Mouse (Mus musculus) mouse trophoblast stem cell (cell line): ENCODE results near the gene Gmppb.
"Not testable (repeated sequence)": the region's sequence is repeated elsewhere in the genome, so short reads cannot be mapped to it uniquely, and the experiment has no call there.

Experiments used
- in situ Hi-C, 2 experiments: fragments of 300-500 bp; cut with MseI, MboI; formaldehyde crosslinking; loops; 2 replicates in 1 of 2; 3 replicates in 1 of 2; pipeline ENCODE4 v1.15.1; 2025

Gene Gmppb

GRCm38 (mm10) chr9:108049016-108049455, at the start of gene Gmppb:
Gmppb (plus strand) TSS chr9:108049242.
- in situ Hi-C loops = no loop called here

GRCm38 (mm10) chr9:108001922-108002770, 46.9 kb upstream of the Gmppb start, which contains the start of gene Ip6k1:
Ip6k1 (plus strand) TSS chr9:108002501.
- in situ Hi-C loops = no loop called here

- in situ Hi-C loops = no loop called here
Observed at GRCm38 (mm10) chr9:108002778-108003530, 46.1 kb upstream of the Gmppb start.

GRCm38 (mm10) chr9:108003531-108003890, 45.5 kb upstream of the Gmppb start:
- in situ Hi-C loops = no loop called here

GRCm38 (mm10) chr9:108008041-108008440, 41.0 kb upstream of the Gmppb start:
- in situ Hi-C loops = no loop called here

GRCm38 (mm10) chr9:108010385-108010784, 38.7 kb upstream of the Gmppb start:
- in situ Hi-C loops = no loop called here

GRCm38 (mm10) chr9:108013577-108013976, 35.5 kb upstream of the Gmppb start:
- in situ Hi-C loops = not testable (repeated sequence)

GRCm38 (mm10) chr9:108017127-108017526, 31.9 kb upstream of the Gmppb start:
- in situ Hi-C loops = no loop called here

- in situ Hi-C loops = no loop called here
Observed at GRCm38 (mm10) chr9:108020741-108021140, 28.3 kb upstream of the Gmppb start.

- in situ Hi-C loops = no loop called here
Observed at GRCm38 (mm10) chr9:108023216-108023615, 25.8 kb upstream of the Gmppb start.

- in situ Hi-C loops = no loop called here
Observed at GRCm38 (mm10) chr9:108026584-108026983, 22.5 kb upstream of the Gmppb start.

GRCm38 (mm10) chr9:108027867-108028266, 21.2 kb upstream of the Gmppb start:
- in situ Hi-C loops = no loop called here

GRCm38 (mm10) chr9:108032126-108032525, 16.9 kb upstream of the Gmppb start:
- in situ Hi-C loops = no loop called here

- in situ Hi-C loops = no loop called here
Observed at GRCm38 (mm10) chr9:108035331-108036156, 13.5 kb upstream of the Gmppb start.

- in situ Hi-C loops = no loop called here
Observed at GRCm38 (mm10) chr9:108044751-108045492, 4.1 kb upstream of the Gmppb start.

GRCm38 (mm10) chr9:108046582-108046981, 2.5 kb upstream of the Gmppb start:
- in situ Hi-C loops = no loop called here

- in situ Hi-C loops = no loop called here
Observed at GRCm38 (mm10) chr9:108047601-108048565, 1.2 kb upstream of the Gmppb start.

- in situ Hi-C loops = no loop called here
Observed at GRCm38 (mm10) chr9:108048566-108048955, 481 bp upstream of the Gmppb start.

GRCm38 (mm10) chr9:108049561-108050251, 664 bp downstream of the Gmppb start:
- in situ Hi-C loops = no loop called here
